Mouse (Mus musculus): ENCODE results near the gene Gstk1. TPM values are rescaled to one million over a fixed set of nuclear protein-coding genes. Genes with fewer than 3 reads are reported as not detected.

Gene Gstk1
- polyA plus RNA-seq, 1 experiment from 2014 or later, result 33.3 TPM

- H3K27me3 ChIP-seq (ENCODE audit: control insufficient read depth, insufficient read depth, low read length), result no peaks in the 10 kb centered on the region
- H3K9ac ChIP-seq (ENCODE audit: low read depth, low read length), result no peak overlapping the region
- no peaks in the 10 kb centered on the region for H3K9me3 ChIP-seq (ENCODE audit: control insufficient read depth, low read length)
- no peaks in the 10 kb centered on the region for H3K36me3 ChIP-seq (ENCODE audit: control insufficient read depth, insufficient read depth, low read length)
- no peak overlapping the region for H3K27ac ChIP-seq (ENCODE audit: low read depth, low read length)
- 74% methylated on average over 3 of the region's 3 CpGs for WGBS
- H3K4me1 ChIP-seq (ENCODE audit: control insufficient read depth, insufficient read depth, low read length), result no peaks in the 10 kb centered on the region
- no peak overlapping the region for H3K4me3 ChIP-seq (ENCODE audit: low read length)
- H3K4me2 ChIP-seq (replicated peaks; ENCODE audit: low read depth, low read length), result no peak overlapping the region
- no peak for ATAC-seq (ENCODE audit: low FRiP score, low TSS enrichment)
Observed at GRCm38 (mm10) chr6:42295549-42296094, 49.9 kb downstream of the Gstk1 start.

GRCm38 (mm10) chr6:42299362-42299761 is 53.6 kb downstream of the Gstk1 start:
- WGBS, result 94% methylated on average over 5 of the region's 5 CpGs
- Histone ChIP-seq H3K36me3 (ENCODE audit: control insufficient read depth, insufficient read depth, low read length) (no peaks in the 10 kb centered on the region), H3K9ac (ENCODE audit: low read depth, low read length) (no peak overlapping the region), H3K27ac (ENCODE audit: low read depth, low read length) (no peak overlapping the region), H3K4me2 (replicated peaks; ENCODE audit: low read depth, low read length) (no peak overlapping the region), H3K9me3 (ENCODE audit: control insufficient read depth, low read length) (no peaks in the 10 kb centered on the region), H3K27me3 (ENCODE audit: control insufficient read depth, insufficient read depth, low read length) (no peaks in the 10 kb centered on the region), H3K4me3 (ENCODE audit: low read length) (no peak overlapping the region), H3K4me1 (ENCODE audit: control insufficient read depth, insufficient read depth, low read length) (no peaks in the 10 kb centered on the region)
- no peak for ATAC-seq (ENCODE audit: low FRiP score, low TSS enrichment)

Other genes with a start within 250 kb of the Gstk1 start
- not detected in 2 replicates for gene Sva, start 207.5 kb upstream of the Gstk1 start, polyA plus RNA-seq (2014; fragmentation: Nextera tagmentation; extraction: Ambion mirVana)
- gene Tas2r139, start 105.0 kb upstream of the Gstk1 start, polyA plus RNA-seq (2014; fragmentation: Nextera tagmentation; extraction: Ambion mirVana), result not detected in 2 replicates
- gene Tas2r144, start 30.6 kb upstream of the Gstk1 start, polyA plus RNA-seq (2014; fragmentation: Nextera tagmentation; extraction: Ambion mirVana), result not detected in 2 replicates
- gene Tmem139, start 16.0 kb downstream of the Gstk1 start, polyA plus RNA-seq (2014; fragmentation: Nextera tagmentation; extraction: Ambion mirVana), result 2.6 and 3.0 TPM in 2 replicates
- 46.1 and 66.5 TPM in 2 replicates for gene Casp2, start 19.1 kb downstream of the Gstk1 start, polyA plus RNA-seq (2014; fragmentation: Nextera tagmentation; extraction: Ambion mirVana)
- 0.20 TPM in 2 replicates for gene Clcn1, start 40.8 kb downstream of the Gstk1 start, polyA plus RNA-seq (2014; fragmentation: Nextera tagmentation; extraction: Ambion mirVana)
- gene Fam131b, start 78.7 kb downstream of the Gstk1 start, polyA plus RNA-seq (2014; fragmentation: Nextera tagmentation; extraction: Ambion mirVana), result 0.05 and 0.11 TPM in 2 replicates
- 87.0 and 118 TPM in 2 replicates for gene Zyx, start 103.7 kb downstream of the Gstk1 start, polyA plus RNA-seq (2014; fragmentation: Nextera tagmentation; extraction: Ambion mirVana)
- gene Epha1, start 127.3 kb downstream of the Gstk1 start, polyA plus RNA-seq (2014; fragmentation: Nextera tagmentation; extraction: Ambion mirVana), result 3.1 and 3.3 TPM in 2 replicates
- gene Tas2r143, start 154.3 kb downstream of the Gstk1 start, polyA plus RNA-seq (2014; fragmentation: Nextera tagmentation; extraction: Ambion mirVana), result not detected in 2 replicates
- gene Tas2r135, start 159.5 kb downstream of the Gstk1 start, polyA plus RNA-seq (2014; fragmentation: Nextera tagmentation; extraction: Ambion mirVana), result not detected in 2 replicates
- gene Tas2r126, start 188.6 kb downstream of the Gstk1 start, polyA plus RNA-seq (2014; fragmentation: Nextera tagmentation; extraction: Ambion mirVana), result not detected in 2 replicates
- gene Olfr458, start 219.3 kb downstream of the Gstk1 start, polyA plus RNA-seq (2014; fragmentation: Nextera tagmentation; extraction: Ambion mirVana), result not detected in 2 replicates
- gene Olfr457, start 230.4 kb downstream of the Gstk1 start, polyA plus RNA-seq (2014; fragmentation: Nextera tagmentation; extraction: Ambion mirVana), result 0.14 TPM in 1 of 2 replicates, not detected in the other
- gene Olfr456, start 241.3 kb downstream of the Gstk1 start, polyA plus RNA-seq (2014; fragmentation: Nextera tagmentation; extraction: Ambion mirVana), result not detected in 2 replicates

Measured in kidney, embryonic 14.5 days (tissue).